Mouse (Mus musculus): Measurements from ENCODE around the gene Kif21b.

DNA sequence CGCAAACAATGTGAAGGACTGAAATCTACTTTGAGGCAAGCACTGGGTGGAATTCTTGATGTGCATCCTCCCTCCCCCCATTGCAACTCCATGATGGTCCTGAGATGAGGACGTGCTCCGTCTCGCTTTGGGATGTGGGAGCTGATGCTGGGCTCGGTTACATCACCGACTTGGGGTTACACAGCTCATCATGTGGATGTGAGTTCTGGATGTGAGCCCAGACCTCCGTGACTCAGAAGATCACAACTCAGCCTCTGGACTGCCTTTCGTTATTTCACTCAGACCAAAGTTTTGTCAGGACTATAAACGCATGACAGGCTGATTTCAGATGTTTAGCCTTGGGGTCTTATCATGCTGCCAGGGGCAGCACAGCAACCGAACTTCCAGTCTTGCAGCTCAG is 4.3 kb upstream of the Kif21b start:
- no peak for TF ChIP-seq POLR2A (IDR thresholded peaks at IDR 0.05; ENCODE audit: insufficient read depth, low read depth, low read length)
- TF ChIP-seq CTCF (IDR thresholded peaks at IDR 0.05), result no peak

Data from heart, adult 2 months (tissue).